Mouse (Mus musculus): ENCODE data around the gene Tff1. TPM values are rescaled to one million over a fixed set of nuclear protein-coding genes. Genes with fewer than 3 reads are reported as not detected.

The Tff1 gene
- total RNA-seq, 2 experiments from 2014 or later, result not detected

Other genes starting within 250 kb of the Tff1 start
- under 1 TPM; 0.22 to 0.23 TPM for gene Umodl1, start 210.6 kb downstream of the Tff1 start, total RNA-seq (2021)
- 1 to 10 TPM; 5.9 to 6.8 TPM for gene Abcg1, start 107.6 kb downstream of the Tff1 start, total RNA-seq (2021)
- gene Tff3, start 35.6 kb downstream of the Tff1 start, total RNA-seq (2021), result not detected
- not detected for gene Tff2, start 21.0 kb downstream of the Tff1 start, total RNA-seq (2021)
- gene Tmprss3, start 33.7 kb upstream of the Tff1 start, total RNA-seq (2021), result not detected
- under 1 TPM; 0.10 to 0.29 TPM for gene Ubash3a, start 42.6 kb upstream of the Tff1 start, total RNA-seq (2021)
- 1 to 10 TPM; 1.8 to 2.1 TPM for gene Rsph1, start 112.1 kb upstream of the Tff1 start, total RNA-seq (2021)
- 1 to 10 TPM; 1.4 to 2.4 TPM for gene Slc37a1, start 121.5 kb upstream of the Tff1 start, total RNA-seq (2021)
- gene Pde9a, start 220.9 kb upstream of the Tff1 start, total RNA-seq (2021), result 1 to 10 TPM; 5.0 to 6.9 TPM

Measured in gastrocnemius, postnatal 4 days (tissue).